Mouse (Mus musculus): ENCODE results near the gene Vmn1r6. TPM values are rescaled to one million over a fixed set of nuclear protein-coding genes. Genes with fewer than 3 reads are reported as not detected.

The Vmn1r6 gene
- polyA plus RNA-seq (2017; shearing (Covaris generic)): under 1 TPM in 1 of 2 experiments, not detected in 1; 0.42 TPM

DNA sequence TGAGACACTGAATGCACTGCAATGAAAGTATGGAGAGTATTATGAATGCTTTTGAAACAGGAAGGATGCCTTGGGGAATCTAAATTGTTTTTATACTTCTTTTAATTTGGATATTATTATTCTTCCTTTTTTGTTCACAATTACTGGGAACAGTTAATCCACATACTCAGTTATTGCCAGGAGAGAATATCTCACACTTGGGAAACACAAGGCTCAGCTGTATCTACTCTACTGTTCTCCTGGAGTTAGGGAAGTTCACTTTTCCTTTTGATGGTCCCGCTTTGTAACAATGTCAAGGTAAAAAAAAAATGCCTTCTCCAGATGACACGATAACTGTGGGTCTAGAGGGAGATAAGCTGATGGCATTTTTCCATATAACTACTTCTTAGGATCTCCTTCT, at the start of gene Vmn1r6:
Gene Vmn1r6 (plus strand): TSS at position 301 of the 400 bp plus-strand sequence.

DNA sequence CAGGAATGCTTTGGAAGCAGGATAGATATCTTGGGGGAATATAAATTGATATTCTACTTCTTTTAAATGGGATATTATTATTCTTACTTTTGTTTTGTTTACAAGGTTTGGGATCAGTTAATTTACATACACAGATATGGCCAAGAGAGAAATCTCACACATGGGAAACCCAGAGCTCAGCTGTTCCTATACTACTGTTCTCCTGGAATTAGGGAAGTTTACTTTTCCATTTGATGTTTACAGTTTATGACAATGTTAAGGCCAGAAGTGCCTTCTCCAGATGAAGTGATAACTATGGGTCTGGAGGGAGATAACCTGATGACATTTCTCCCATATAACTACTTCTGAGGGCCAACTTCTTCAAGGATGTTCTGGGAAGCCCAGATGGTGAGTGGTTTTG, 27.1 kb upstream of the Vmn1r6 start, which contains the start of gene Vmn1r5:
Gene Vmn1r5 (plus strand): TSS at position 301 of the 400 bp plus-strand sequence.

DNA sequence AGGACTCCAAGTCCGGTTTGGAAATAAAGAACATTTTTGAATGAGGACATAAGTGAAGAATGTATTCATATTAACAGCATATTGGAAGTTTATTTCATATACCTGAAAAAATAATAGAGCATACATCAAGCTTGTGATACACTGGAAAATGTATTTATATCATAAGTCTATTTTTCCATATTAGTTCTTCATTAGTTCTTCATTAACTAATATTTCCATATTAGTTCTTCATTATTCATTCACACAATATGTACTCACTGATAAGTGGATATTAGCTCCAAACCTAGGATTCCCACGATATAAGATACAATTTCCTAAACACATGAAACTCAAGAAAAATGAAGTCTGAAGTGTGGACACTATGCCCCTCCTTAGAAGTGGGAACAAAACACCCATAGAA, 28.2 kb downstream of the Vmn1r6 start, which contains the start of gene Vmn1r7:
Gene Vmn1r7 (minus strand): TSS at position 101 of the 400 bp plus-strand sequence.

DNA sequence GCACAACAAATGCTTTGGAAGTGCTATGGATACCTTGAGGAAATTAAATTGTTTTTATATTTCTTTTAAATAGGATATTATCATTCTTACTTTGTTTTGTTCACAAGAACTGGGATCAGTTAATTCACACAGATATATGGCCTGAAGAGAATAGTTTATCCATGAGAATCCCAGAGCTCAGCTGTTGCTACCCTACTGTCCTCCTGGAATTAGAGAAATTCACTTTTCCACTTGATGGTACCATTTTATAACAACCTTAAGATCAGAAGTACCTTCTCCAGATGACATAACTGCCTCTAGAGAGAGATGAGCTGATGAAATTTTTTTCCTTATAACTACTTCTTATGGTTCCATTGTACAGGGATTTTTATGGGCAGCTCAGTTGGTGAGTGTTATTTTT, 34.9 kb downstream of the Vmn1r6 start, which contains the start of gene Vmn1r8:
Gene Vmn1r8 (plus strand): TSS at position 301 of the 400 bp plus-strand sequence.

Other genes starting within 250 kb of the Vmn1r6 start
- 10 to 100 TPM; 61.3 to 73.0 TPM for gene Kbtbd2, start 199.4 kb upstream of the Vmn1r6 start, polyA plus RNA-seq (2017; shearing (Covaris generic))
- gene Fkbp9, start 165.2 kb upstream of the Vmn1r6 start, polyA plus RNA-seq (2017; shearing (Covaris generic)): under 1 TPM; 0.31 to 0.46 TPM
- gene Nt5c3, start 73.3 kb upstream of the Vmn1r6 start, polyA plus RNA-seq (2017; shearing (Covaris generic)): 10 to 100 TPM; 80.5 to 80.7 TPM
- under 1 TPM; 0.07 to 0.22 TPM for gene Vmn1r4, start 73.2 kb upstream of the Vmn1r6 start, polyA plus RNA-seq (2017; shearing (Covaris generic))
- gene Vmn1r5, start 27.0 kb upstream of the Vmn1r6 start, polyA plus RNA-seq (2017; shearing (Covaris generic)): under 1 TPM; 0.08 to 0.32 TPM
- gene Vmn1r7, start 28.1 kb downstream of the Vmn1r6 start, polyA plus RNA-seq (2017; shearing (Covaris generic)): not detected
- gene Vmn1r8, start 35.0 kb downstream of the Vmn1r6 start, polyA plus RNA-seq (2017; shearing (Covaris generic)): under 1 TPM in 1 of 2 experiments, not detected in 1; 0.29 TPM
- gene Vmn1r9, start 69.5 kb downstream of the Vmn1r6 start, polyA plus RNA-seq (2017; shearing (Covaris generic)): not detected
- gene Vmn1r10, start 112.2 kb downstream of the Vmn1r6 start, polyA plus RNA-seq (2017; shearing (Covaris generic)): not detected
- under 1 TPM in 1 of 2 experiments, not detected in 1; 0.84 TPM for gene Vmn1r11, start 136.2 kb downstream of the Vmn1r6 start, polyA plus RNA-seq (2017; shearing (Covaris generic))
- gene Vmn1r12, start 159.7 kb downstream of the Vmn1r6 start, polyA plus RNA-seq (2017; shearing (Covaris generic)): 1 to 10 TPM in 1 of 2 experiments, under 1 TPM in 1; 0.04 to 1.2 TPM
- gene Vmn1r13, start 206.0 kb downstream of the Vmn1r6 start, polyA plus RNA-seq (2017; shearing (Covaris generic)): 1 to 10 TPM in 1 of 2 experiments, under 1 TPM in 1; 0.58 to 1.4 TPM
- gene Vmn1r14, start 234.4 kb downstream of the Vmn1r6 start, polyA plus RNA-seq (2017; shearing (Covaris generic)): under 1 TPM in 1 of 2 experiments, not detected in 1; 0.02 TPM

All from inflammation-experienced regulatory T-cells (primary cell).